Mouse (Mus musculus) kidney, embryonic 14.5 days (tissue): ENCODE results near the gene Gnat2. TPM values are rescaled to one million over a fixed set of nuclear protein-coding genes. Genes with fewer than 3 reads are reported as not detected.

Experiments used
- ATAC-seq: fragments of 200-750 bp; cut with Nextera tagmentation; 2 replicates; pipeline ENCODE4 v1.8.0; 2017; ENCODE audit warnings: moderate number of reproducible peaks, mild to moderate bottlenecking, moderate TSS enrichment, moderate library complexity; ENCODE audit not compliant: low FRiP score, low TSS enrichment
- H3K27ac ChIP-seq: fragments of 300-500 bp; sonication (generic); 2 replicates; pipeline ENCODE4 v1.5.1; 2014; ENCODE audit warnings: low read depth, mild to moderate bottlenecking, low read length, moderate library complexity, mixed read lengths
- H3K27me3 ChIP-seq: fragments of 300-500 bp; sonication (generic); 2 replicates; pipeline ENCODE4 v1.6.1; 2014; ENCODE audit warnings: mild to moderate bottlenecking, low read length; ENCODE audit not compliant: control insufficient read depth, insufficient read depth
- H3K36me3 ChIP-seq: fragments of 300-500 bp; sonication (generic); 2 replicates; pipeline ENCODE4 v1.6.1; 2014; ENCODE audit warnings: low read length, mixed read lengths; ENCODE audit not compliant: control insufficient read depth, insufficient read depth
- H3K4me1 ChIP-seq: fragments of 300-500 bp; sonication (generic); 2 replicates; pipeline ENCODE4 v1.6.1; 2014; ENCODE audit warnings: low read length, mixed read lengths; ENCODE audit not compliant: control insufficient read depth, insufficient read depth
- H3K4me2 ChIP-seq: fragments of 300-500 bp; sonication (generic); replicated peaks from 2 replicates; pipeline ENCODE4 v1.6.1; 2014; ENCODE audit warnings: low read depth, mild to moderate bottlenecking, low read length
- H3K4me3 ChIP-seq: fragments of 300-500 bp; sonication (generic); 2 replicates; pipeline ENCODE4 v1.5.1; 2014; ENCODE audit warnings: mild to moderate bottlenecking, low read length
- H3K9ac ChIP-seq: fragments of 300-500 bp; sonication (generic); 2 replicates; pipeline ENCODE4 v1.6.1; 2014; ENCODE audit warnings: low read depth, mild to moderate bottlenecking, low read length, moderate library complexity
- H3K9me3 ChIP-seq: fragments of 300-500 bp; sonication (generic); 2 replicates; pipeline ENCODE4 v1.6.1; 2016; ENCODE audit warnings: low read length; ENCODE audit not compliant: control insufficient read depth
- WGBS: fragments of 180-500 bp; shearing (Covaris S2); extraction: QIAGEN DNeasy Blood & Tissue Kit; methylation state at CpG from one replicate; pipeline ENCODE4 v1.1.7; 2014; 5-methylcytosine and 5-hydroxymethylcytosine counted together
- polyA plus RNA-seq: library from polyadenylated mRNA; unstranded; fragments of >200 nt; fragmentation: Nextera tagmentation; extraction: Ambion mirVana; gene quantifications from 2 replicates; pipeline ENCODE4 v1.2.1, GENCODE M21; 2014

The Gnat2 gene
- polyA plus RNA-seq, 1 experiment from 2014 or later, result 1.5 TPM

DNA sequence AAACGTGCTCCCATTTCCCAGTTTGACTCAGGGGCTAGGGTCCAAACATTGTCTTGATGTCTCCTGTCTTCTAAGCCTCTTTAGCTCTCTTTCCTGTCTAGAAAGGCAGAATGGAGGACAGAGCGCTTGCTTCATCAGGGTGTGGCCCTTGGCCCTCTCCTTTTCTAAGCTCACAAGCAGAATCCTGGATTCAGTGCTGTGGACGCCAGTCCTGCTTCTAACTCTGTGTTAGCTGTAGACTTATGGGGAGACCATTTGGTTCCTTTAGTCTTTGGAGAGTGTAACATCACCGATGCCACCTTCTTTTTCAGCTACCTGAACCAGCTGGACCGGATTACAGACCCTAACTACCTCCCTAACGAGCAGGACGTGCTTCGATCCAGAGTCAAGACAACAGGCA, 5.1 kb downstream of the Gnat2 start:
- no peaks in the 10 kb centered on the region for H3K36me3 ChIP-seq
- no peak overlapping the region for H3K27ac ChIP-seq
- H3K9me3 ChIP-seq, result no peaks in the 10 kb centered on the region
- 69% methylated on average over 8 of the region's 8 CpGs for WGBS
- no peak overlapping the region for H3K4me2 ChIP-seq
- H3K4me1 ChIP-seq, result no peaks in the 10 kb centered on the region
- H3K4me3 ChIP-seq, result no peak overlapping the region
- no peak overlapping the region for H3K9ac ChIP-seq
- no peaks in the 10 kb centered on the region for H3K27me3 ChIP-seq
- no peak for ATAC-seq

DNA sequence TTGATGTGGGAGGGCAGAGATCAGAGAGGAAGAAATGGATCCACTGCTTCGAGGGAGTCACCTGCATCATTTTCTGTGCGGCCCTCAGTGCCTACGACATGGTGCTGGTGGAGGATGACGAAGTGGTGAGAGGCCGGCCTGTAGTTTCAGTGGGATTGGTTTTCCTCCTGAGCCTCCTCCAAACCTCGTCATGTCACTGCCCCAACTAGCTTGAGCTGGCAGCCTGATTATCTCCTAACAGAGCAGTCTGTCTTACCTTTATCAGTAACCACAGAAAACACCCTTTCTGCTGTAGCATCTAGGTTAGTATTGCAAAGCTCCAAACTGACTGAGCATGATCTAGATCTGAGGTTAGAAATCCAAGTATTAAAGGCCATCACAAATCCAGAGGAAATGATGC, 5.7 kb downstream of the Gnat2 start:
- no peak overlapping the region for H3K4me3 ChIP-seq
- ATAC-seq, result no peak
- no peak overlapping the region for H3K4me2 ChIP-seq
- H3K27ac ChIP-seq, result no peak overlapping the region
- no peak overlapping the region for H3K9ac ChIP-seq
- no peaks in the 10 kb centered on the region for H3K27me3 ChIP-seq
- no peaks in the 10 kb centered on the region for H3K9me3 ChIP-seq
- no peaks in the 10 kb centered on the region for H3K36me3 ChIP-seq
- H3K4me1 ChIP-seq, result no peaks in the 10 kb centered on the region
- 49% methylated on average over 6 of the region's 6 CpGs for WGBS

DNA sequence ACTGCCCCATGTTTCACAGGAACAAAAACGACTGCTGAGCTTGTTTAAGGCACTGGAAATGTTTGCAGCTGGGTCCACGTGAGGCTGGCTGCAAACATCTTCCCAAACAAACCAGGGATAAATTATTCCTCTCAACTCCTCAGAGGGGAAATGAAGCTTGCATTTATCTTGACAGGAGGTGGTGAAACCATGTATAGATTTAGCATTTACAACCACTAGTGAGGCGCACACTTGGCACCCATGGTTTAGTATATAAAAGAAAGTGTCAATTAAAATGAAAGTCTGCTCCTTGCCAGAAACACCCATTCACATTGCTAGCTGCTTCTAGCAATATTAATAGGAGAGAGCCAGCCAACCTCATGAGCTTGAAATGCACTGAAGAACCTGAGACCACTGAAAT, 9.0 kb downstream of the Gnat2 start:
- WGBS, result 55% methylated on average over 3 of the region's 3 CpGs
- H3K36me3 ChIP-seq, result peaks cover 13% of the 10 kb centered on the region
- no peak for ATAC-seq
- H3K9me3 ChIP-seq, result no peaks in the 10 kb centered on the region
- H3K27me3 ChIP-seq, result no peaks in the 10 kb centered on the region
- H3K4me2 ChIP-seq, result no peak overlapping the region
- H3K4me3 ChIP-seq, result no peak overlapping the region
- H3K27ac ChIP-seq, result no peak overlapping the region
- H3K9ac ChIP-seq, result no peak overlapping the region
- H3K4me1 ChIP-seq, result no peaks in the 10 kb centered on the region

DNA sequence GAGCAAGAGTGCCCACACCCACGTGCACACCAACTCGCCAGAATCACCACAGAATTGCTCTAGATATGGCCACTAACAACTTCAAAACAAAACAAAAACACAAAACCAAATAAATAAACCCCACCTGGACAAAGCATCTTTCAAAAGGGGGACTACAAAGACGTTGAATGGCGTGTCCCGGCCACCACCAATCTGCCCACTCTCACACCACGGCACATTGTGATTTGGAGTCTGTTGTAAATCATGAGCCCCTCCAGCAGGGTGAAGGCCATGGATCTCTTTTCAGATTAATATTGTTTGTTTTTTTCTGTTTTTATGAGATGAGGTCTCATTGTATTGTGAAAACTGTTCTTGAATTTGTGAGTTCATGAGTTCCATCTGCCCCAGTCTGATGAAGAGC, 9.5 kb downstream of the Gnat2 start:
- WGBS, result 84% methylated on average over 6 of the region's 6 CpGs
- Histone ChIP-seq H3K27me3 (no peaks in the 10 kb centered on the region), H3K4me3 (no peak overlapping the region), H3K9me3 (no peaks in the 10 kb centered on the region), H3K27ac (no peak overlapping the region), H3K4me1 (no peaks in the 10 kb centered on the region), H3K4me2 (no peak overlapping the region), H3K36me3 (peaks cover 15% of the 10 kb centered on the region), H3K9ac (no peak overlapping the region)
- no peak for ATAC-seq

DNA sequence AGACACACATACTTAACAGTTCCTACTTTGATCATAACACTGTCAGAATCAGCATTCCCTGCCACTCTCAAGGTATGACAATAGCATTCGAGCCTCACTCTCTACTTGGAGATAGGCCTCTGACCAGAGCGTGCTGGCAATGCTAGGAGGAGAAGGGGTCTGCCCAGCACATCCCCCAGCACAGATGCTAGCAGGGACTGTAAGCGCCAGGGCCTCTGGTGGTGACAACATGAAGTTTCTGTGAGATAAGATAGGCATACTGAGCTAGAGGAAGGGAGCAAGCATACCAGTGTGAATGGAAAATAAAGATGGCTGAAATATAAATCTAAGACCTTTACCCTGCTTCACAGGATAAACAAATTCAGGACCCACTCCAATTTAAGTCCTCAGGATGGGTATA, 12.7 kb downstream of the Gnat2 start:
- H3K27ac ChIP-seq, result no peak overlapping the region
- no peaks in the 10 kb centered on the region for H3K27me3 ChIP-seq
- H3K9me3 ChIP-seq, result no peaks in the 10 kb centered on the region
- peaks cover 43% of the 10 kb centered on the region for H3K36me3 ChIP-seq
- 84% methylated on average over 3 of the region's 3 CpGs for WGBS
- no peak overlapping the region for H3K4me3 ChIP-seq
- H3K9ac ChIP-seq, result no peak overlapping the region
- H3K4me1 ChIP-seq, result no peaks in the 10 kb centered on the region
- ATAC-seq, result no peak
- no peak overlapping the region for H3K4me2 ChIP-seq

DNA sequence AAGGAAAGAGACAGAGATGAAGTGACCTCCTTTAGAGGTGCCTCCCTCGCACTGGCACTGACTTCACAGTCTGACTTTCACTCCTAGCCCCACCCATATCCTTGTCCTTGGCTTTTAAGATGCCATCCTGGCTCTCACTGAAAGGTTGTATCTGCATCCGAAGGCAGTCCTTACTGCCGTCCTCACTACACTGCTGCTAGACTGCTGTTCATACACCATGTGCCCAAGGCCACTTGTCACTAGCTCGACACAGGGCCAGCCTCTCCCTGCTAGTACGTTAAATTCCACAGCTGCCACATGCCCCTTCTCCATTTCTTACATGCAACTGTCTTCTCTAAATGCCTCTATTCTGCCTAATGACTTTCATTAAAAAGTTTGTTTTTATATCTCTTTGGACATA, 18.7 kb downstream of the Gnat2 start:
- H3K36me3 ChIP-seq, result peaks cover 77% of the 10 kb centered on the region
- no peaks in the 10 kb centered on the region for H3K9me3 ChIP-seq

DNA sequence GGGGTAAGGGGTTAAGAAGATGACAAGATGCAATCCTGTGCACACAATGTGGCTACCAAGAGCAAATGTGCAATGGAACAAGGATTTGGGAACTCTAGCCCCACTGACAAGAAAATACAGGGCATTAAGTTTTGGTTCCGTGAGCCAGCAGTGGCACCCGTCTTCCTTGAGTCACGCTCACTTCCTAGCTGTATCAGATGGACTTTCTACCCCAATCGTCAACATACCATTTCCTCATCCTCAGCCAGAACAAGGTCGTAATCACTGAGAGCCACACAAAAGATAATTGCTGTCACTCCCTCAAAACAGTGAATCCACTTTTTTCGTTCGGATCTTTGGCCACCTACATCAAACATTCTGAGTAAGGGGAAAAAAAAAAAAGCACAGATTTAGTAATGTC, 19.7 kb downstream of the Gnat2 start:
- Histone ChIP-seq H3K27me3 (no peaks in the 10 kb centered on the region), H3K4me3 (no peak overlapping the region), H3K36me3 (peaks cover 72% of the 10 kb centered on the region), H3K4me1 (no peaks in the 10 kb centered on the region), H3K27ac (no peak overlapping the region), H3K9me3 (no peaks in the 10 kb centered on the region), H3K4me2 (no peak overlapping the region), H3K9ac (no peak overlapping the region)
- 87% methylated on average over 7 of the region's 7 CpGs for WGBS
- ATAC-seq, result no peak

More for the DNA sequence above, 18.7 kb downstream of the Gnat2 start:
- no peak overlapping the region for H3K4me2 ChIP-seq
- H3K4me3 ChIP-seq, result no peak overlapping the region
- H3K27me3 ChIP-seq, result no peaks in the 10 kb centered on the region
- H3K4me1 ChIP-seq, result no peaks in the 10 kb centered on the region
- H3K27ac ChIP-seq, result no peak overlapping the region
- no peak overlapping the region for H3K9ac ChIP-seq
- ATAC-seq, result no peak
- 84% methylated on average over 5 of the region's 5 CpGs for WGBS

DNA sequence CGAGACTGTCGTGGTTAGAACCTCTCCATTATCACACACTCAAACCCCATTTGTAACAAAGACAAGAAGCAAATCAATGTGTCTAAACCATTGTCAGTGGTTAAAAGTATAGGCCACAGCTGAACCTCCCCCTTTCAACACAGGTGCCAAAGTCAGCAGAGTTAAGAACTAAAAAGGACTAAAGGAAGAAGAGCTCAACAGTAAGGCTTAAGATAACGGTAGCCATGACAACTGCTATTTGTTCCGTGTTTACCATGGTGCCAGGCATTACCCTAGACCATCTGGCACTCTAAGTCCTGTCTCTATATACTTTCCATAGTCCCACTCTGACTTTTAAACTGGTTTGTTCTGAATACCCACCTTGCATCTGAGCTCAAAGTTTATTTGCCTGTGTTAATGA, 20.1 kb downstream of the Gnat2 start:
- no peak for ATAC-seq
- Histone ChIP-seq H3K36me3 (peaks cover 74% of the 10 kb centered on the region), H3K4me2 (no peak overlapping the region), H3K4me3 (no peak overlapping the region), H3K27me3 (no peaks in the 10 kb centered on the region), H3K9me3 (no peaks in the 10 kb centered on the region), H3K27ac (no peak overlapping the region), H3K9ac (no peak overlapping the region), H3K4me1 (no peaks in the 10 kb centered on the region)
- WGBS, result 93% methylated on average over 4 of the region's 4 CpGs

DNA sequence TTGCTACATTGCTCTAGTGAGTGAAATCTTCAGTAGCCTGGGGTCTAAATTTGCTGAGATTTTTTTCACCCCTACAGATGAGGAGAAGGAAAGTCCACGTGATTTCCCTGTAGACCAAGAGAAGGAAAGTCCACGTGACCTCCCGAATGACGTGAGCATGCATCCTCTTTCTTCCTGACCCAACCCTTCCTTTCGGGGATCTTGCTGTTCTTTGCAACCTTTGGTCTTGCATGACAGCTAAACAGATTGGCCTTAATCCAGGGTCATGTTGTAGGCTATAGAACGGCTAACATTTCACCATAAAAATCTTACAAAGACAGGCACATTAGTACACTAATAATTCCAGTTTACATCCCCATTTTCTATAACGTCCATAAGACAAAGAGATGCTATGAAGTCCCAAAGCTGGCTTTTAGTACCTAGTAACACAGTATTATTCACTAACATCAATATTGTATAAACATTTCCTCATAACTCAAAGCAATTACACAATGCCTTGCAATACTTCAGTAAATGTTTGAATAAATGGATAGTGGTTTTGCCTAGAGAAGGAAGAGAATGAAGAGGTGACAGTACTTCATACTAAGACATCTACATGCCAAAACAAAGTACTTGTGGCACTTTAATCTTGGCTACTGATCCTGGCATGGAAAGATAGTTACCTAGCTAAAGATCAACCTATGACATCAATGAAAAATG, 21.2 kb downstream of the Gnat2 start:
- Histone ChIP-seq H3K4me2 (no peak overlapping the region), H3K4me1 (no peaks in the 10 kb centered on the region), H3K4me3 (no peak overlapping the region), H3K36me3 (peaks cover 74% of the 10 kb centered on the region), H3K27me3 (no peaks in the 10 kb centered on the region), H3K27ac (no peak overlapping the region), H3K9ac (no peak overlapping the region), H3K9me3 (no peaks in the 10 kb centered on the region)
- 87% methylated on average over 7 of the region's 7 CpGs for WGBS
- ATAC-seq, result no peak
